Mouse (Mus musculus) G1E (cell line): Measurements from ENCODE around the gene Col4a2.

ENCODE experiments used
- CTCF ChIP-seq: IDR thresholded peaks from 2 replicates; pipeline ENCODE4 v1.5.1; 2012; ENCODE audit warnings: low read depth, low read length, inconsistent platforms, mixed read lengths
- GATA1 ChIP-seq: IDR thresholded peaks from 2 replicates; pipeline ENCODE4 v1.6.1; 2012; ENCODE audit warnings: borderline replicate concordance, low read length, inconsistent platforms, mixed read lengths

- no peak for TF ChIP-seq CTCF
- TF ChIP-seq GATA1: no peak
Observed at GRCm38 (mm10) chr8:11278101-11278611, 34.4 kb upstream of the Col4a2 start.
